Mouse (Mus musculus) adrenal gland, postnatal 14 days (tissue): ENCODE data around the gene Plk1. TPM values are rescaled to one million over a fixed set of nuclear protein-coding genes. Genes with fewer than 3 reads are reported as not detected.

Source experiments
- DNase-seq: peaks from one replicate; pipeline ENCODE4 v3.0.0; 2021; ENCODE audit warnings: mixed read lengths
- long read RNA-seq, 2 experiments: library from polyadenylated mRNA; stranded (forward); transcript quantifications; one replicate each; pipeline ENCODE4 v2.0.0; 2021
- total RNA-seq: library from RNA; stranded (reverse); gene quantifications from 2 replicates; pipeline ENCODE4 v1.2.3, GENCODE M21; 2021

The Plk1 gene
- 13.3 and 15.2 TPM in 2 replicates for total RNA-seq
- long read RNA-seq, experiment 1, transcript Plk1-201 (10 exons, 2,199 nt), result major isoform, 31 of 33 reads
- long read RNA-seq, experiment 1, partial matches to known transcripts, result 1 of 33 reads
- long read RNA-seq, experiment 1, other reads (novel, unspliced or antisense), result 1 of 33 reads
- long read RNA-seq, experiment 2, transcript Plk1-201 (10 exons, 2,199 nt), result major isoform, 13 of 15 reads
- long read RNA-seq, experiment 2, partial matches to known transcripts, result 2 of 15 reads
- long read RNA-seq, experiment 2, other reads (novel, unspliced or antisense), result 0 of 15 reads

- DNase-seq, result peak; percentile 92
Observed at GRCm38 (mm10) chr7:122158915-122159902, at the start of gene Plk1. TSS of gene Plk1 (plus strand) at chr7:122159439.

- no peak for DNase-seq
Observed at GRCm38 (mm10) chr7:122123518-122123917, 35.7 kb upstream of the Plk1 start.

- DNase-seq, result no peak
Observed at GRCm38 (mm10) chr7:122125636-122126035, 33.6 kb upstream of the Plk1 start.

DNA sequence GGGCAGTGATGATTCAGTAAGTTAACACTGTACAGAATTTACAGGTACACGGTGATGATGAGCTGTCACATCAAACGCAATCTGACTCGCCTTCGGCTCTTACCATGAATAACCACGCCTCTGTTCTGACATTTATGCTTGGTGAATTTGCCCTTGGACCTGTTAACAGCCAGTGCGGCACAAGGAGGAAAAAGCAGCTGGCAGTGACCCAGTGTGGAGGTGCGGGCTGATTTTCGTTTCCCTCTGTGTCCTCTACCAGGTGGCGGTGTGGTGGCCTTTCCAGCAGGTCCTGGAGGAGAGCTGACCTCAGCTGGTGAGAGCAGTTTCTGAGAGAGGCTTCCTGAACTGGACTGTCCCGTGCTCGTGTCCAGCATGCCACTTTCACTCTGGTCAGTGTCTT, 32.3 kb upstream of the Plk1 start:
- DNase-seq, result peak; percentile 13

GRCm38 (mm10) chr7:122131834-122132233, 27.4 kb upstream of the Plk1 start:
- no peak for DNase-seq

GRCm38 (mm10) chr7:122132497-122133337, 26.5 kb upstream of the Plk1 start, which contains the start of the genes Palb2 and Dctn5:
TSS of gene Palb2 (minus strand) at chr7:122132985.
TSS of gene Dctn5 (plus strand) at chr7:122133041.
- peak; percentile 99 for DNase-seq

DNA sequence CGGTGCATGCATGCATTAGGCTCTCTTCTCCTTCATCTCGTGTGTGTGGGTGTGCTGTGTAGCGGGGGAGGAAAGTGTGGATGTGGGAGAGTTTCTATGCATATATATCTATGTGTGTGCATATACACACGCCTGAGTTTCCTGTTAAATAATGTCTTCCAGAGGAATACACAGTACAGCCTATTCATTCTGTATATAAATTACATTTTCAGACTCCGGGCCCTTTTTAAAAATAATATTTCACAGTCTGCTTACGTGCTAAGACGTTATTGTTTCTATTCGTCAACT, 26.0 kb upstream of the Plk1 start:
- DNase-seq, result no peak

DNA sequence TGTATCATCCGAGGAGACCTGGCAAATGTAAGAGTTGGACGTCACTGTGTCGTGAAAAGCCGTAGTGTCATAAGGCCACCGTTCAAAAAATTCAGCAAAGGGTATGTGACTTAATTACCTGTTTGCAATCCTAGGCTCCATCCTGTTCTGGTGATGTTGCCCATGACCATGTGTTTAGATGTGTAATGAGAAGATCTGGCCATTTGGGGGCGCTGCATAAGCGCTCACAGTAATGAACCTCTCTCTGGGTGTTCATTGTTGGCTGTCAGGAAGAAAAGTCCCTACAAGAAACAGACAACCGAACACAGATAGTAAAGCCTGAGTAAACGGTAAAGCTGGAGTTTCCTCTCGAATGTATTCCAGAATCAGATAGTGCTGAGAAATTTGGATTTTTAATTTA, 24.2 kb upstream of the Plk1 start:
- peak; percentile 40 for DNase-seq

DNA sequence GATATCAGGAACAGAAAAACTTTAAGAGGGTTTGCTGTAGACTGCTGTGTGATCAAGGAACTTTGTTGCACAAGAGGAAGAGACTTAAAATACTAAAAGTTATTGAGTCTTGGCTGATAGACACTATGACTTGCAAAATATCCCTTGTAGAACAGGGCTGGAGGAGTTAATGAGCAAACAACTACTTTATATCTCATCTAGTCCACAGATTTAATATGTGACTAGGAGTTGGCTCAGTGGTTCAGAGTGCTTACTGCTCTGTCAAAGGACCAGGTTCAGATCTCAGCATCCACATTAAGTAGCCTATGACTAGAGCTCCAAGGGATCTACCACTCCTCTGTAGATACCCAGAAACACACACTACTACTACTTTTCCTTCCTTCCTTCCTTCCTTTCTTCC, 22.2 kb upstream of the Plk1 start:
- DNase-seq, result no peak

DNA sequence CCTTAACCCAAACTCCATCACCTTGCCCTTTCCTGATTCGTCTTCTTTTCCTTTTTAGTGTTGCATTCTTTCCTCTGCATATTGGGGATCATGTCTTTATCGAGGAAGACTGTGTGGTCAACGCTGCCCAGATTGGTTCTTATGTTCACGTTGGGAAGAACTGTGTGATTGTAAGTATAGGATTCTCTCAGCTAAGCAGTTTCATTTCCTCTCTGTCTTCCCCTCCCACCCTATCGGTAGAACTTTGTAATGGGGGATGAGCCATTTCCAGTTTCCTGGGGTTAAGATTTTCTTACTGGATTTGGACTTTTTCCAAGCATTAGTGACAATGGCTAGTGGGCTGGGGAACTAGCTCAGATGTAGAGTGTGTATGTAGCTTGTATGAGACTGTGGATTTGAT, 21.0 kb upstream of the Plk1 start:
- no peak for DNase-seq

DNA sequence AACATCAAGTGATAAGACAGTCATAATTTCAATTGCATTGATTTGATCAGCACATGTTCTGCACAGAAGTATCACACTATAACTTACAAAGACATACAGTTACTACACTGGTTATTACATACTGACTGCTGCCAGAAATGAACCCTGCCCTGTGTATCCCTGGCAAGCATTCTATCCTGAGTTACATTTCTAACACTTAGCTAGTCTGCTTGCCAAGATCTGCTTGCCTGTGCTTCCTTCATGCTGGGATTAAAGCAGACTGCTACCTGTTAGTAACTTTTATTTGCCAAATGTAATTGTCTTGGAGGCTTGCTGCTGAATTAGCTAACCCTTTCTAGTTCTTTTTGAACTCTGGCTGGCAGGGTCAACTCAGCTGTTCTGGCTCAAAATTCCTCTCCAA, 18.2 kb upstream of the Plk1 start:
- DNase-seq, result no peak

- DNase-seq, result no peak
Observed at GRCm38 (mm10) chr7:122152473-122152872, 6.8 kb upstream of the Plk1 start.

GRCm38 (mm10) chr7:122158488-122158887, 751 bp upstream of the Plk1 start:
- no peak for DNase-seq

GRCm38 (mm10) chr7:122160037-122160436, 798 bp downstream of the Plk1 start:
- DNase-seq, result no peak

GRCm38 (mm10) chr7:122163766-122164165, 4.5 kb downstream of the Plk1 start:
- no peak for DNase-seq

DNA sequence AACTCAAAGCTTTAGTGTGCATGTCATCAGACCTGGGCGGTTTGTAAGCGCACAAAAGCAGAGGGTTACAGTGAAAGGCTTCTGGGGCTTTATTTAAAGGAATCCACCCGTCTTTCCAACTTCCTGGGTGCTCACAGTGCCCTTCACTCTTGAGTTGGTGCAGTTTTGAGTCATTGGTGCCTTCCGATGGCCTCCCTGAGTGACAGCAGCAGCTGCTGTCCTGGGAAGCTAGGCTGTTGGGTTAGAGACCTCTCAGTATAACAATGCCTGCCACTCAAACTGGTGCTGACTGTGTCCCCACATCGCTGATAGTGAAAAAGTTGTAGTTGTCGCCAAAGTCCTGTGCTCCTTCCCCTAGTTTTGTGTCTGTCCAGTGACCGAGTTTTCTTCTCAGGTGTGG, 8.0 kb downstream of the Plk1 start:
- no peak for DNase-seq

- no peak for DNase-seq
Observed at GRCm38 (mm10) chr7:122170705-122171104, 11.5 kb downstream of the Plk1 start.

DNA sequence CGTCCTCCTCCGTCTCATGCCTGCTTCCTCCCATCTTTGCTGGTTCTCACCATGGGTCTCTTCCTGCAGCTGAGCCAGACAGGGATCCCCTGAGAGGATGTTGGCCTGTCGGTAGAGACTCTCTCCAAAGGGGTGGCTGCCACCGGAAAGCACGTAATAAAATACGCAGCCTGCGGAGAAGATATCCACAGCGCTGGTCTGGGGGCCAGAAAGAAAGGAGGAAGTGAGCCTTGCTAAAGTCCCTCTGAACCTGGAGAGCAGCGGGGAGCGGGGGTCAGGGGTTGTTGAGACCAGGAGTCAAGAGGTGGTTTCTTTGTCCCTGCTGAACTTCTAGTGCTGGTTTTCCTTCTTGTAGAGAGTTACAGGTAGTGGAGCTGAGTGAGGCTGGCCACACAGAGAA, 12.4 kb downstream of the Plk1 start:
- no peak for DNase-seq

DNA sequence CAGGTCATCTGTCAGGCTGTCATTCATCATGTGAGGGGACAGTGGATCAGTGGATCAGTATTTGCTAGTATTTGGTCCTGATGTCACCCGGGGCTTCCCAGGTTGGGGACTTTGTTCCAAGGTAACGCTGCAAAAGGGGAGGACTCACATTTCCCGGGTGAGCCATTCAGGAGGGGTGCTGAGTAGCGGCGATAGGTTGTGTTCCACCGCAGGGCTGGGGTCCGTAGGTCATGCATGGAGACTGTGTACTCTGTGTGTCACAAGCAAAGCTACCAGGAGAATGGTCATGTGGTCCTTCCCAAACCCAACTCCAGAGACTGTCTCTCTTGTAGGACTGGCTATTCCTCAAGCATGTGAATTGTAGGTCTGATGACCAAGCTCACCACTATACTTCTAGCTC, 21.5 kb downstream of the Plk1 start:
- no peak for DNase-seq

GRCm38 (mm10) chr7:122184569-122184968, 25.3 kb downstream of the Plk1 start:
- no peak for DNase-seq

GRCm38 (mm10) chr7:122186043-122186442, 26.8 kb downstream of the Plk1 start, which contains the start of gene Ern2:
TSS of gene Ern2 (minus strand) at chr7:122186207.
- DNase-seq, result no peak

- peak; percentile 68 for DNase-seq
Observed at GRCm38 (mm10) chr7:122189484-122189883, 30.2 kb downstream of the Plk1 start.
